Mouse (Mus musculus) E14TG2a.4 (cell line): ENCODE data around the gene Ccdc39.

Experiments used
- H3K27me3 ChIP-seq: 2 replicates; pipeline ENCODE4 v1.6.1; 2014; ENCODE audit warnings: low read length, control low read depth; ENCODE audit not compliant: insufficient read depth
- H3K36me3 ChIP-seq: 2 replicates; pipeline ENCODE4 v1.6.1; 2014; ENCODE audit warnings: low read length, control low read depth; ENCODE audit not compliant: insufficient read depth
- H3K4me1 ChIP-seq: replicated peaks from 2 replicates; pipeline ENCODE4 v1.6.1; 2014; ENCODE audit warnings: low read depth, low read length, control low read depth
- H3K4me3 ChIP-seq: replicated peaks from 2 replicates; pipeline ENCODE4 v1.5.1; 2014; ENCODE audit warnings: mild to moderate bottlenecking, low read length
- H3K9me3 ChIP-seq: 2 replicates; pipeline ENCODE4 v1.6.1; 2014; ENCODE audit warnings: low read length, control low read depth
- CTCF ChIP-seq: conservative IDR thresholded peaks from 2 replicates; pipeline ENCODE4 v1.5.1; 2014; ENCODE audit warnings: low read length
- NANOG ChIP-seq: IDR thresholded peaks from 2 replicates; pipeline ENCODE4 v1.6.1; 2014; ENCODE audit warnings: borderline replicate concordance, low read length, mixed read lengths
- POU5F1 ChIP-seq: IDR thresholded peaks from 2 replicates; pipeline ENCODE4 v1.6.1; 2014; ENCODE audit warnings: low read length, borderline replicate concordance

Gene Ccdc39

DNA sequence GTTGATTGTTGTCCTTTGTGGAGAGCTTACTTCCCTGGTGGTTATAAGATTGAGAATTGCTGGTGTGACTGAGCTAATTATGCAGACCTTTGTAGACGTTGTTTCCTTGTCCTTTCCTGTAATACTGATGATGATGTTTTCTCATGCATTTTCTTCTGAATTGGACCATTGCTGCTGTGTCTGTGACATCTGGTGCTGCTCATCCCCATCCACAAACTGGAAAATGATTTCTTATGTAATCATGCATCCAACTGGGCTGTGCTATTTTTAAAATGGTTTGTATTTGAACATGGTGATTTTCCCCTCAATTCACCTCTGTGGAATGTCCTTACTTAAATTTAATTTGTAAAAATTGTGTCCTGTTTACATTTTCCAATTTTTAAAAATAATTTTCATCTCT is 37.0 kb downstream of the Ccdc39 start:
- H3K4me1 ChIP-seq: no peaks in the 10 kb centered on the region

DNA sequence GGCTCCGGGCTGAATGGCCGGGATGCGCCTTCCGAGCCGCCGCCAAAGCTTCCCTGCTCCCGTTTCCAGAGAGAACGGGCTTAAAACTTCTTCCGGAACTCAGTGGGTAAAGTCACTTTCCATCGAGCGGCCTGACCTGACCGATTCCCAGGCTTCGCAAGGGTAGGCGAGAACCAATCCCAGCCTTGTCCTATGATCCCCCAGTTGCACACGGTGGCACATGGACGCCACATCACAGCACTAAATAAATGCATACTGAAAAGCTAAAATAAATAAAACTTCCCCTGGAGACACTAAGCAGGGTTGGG is 43.6 kb downstream of the Ccdc39 start:
- Histone ChIP-seq H3K27me3 (0 out of 2 replicates have a peak, but pooled peaks cover 3% of the 10 kb centered on the region), H3K9me3 (no peaks in the 10 kb centered on the region)

More for the DNA sequence above, 37.0 kb downstream of the Ccdc39 start:
- TF ChIP-seq NANOG: no peak
- no peak for TF ChIP-seq CTCF
- TF ChIP-seq POU5F1: no peak
- peaks cover 4% of the 10 kb centered on the region for H3K27me3 ChIP-seq
- H3K36me3 ChIP-seq: peaks cover 81% of the 10 kb centered on the region
- no peaks in the 10 kb centered on the region for H3K9me3 ChIP-seq
- no peak overlapping the region for H3K4me3 ChIP-seq

DNA sequence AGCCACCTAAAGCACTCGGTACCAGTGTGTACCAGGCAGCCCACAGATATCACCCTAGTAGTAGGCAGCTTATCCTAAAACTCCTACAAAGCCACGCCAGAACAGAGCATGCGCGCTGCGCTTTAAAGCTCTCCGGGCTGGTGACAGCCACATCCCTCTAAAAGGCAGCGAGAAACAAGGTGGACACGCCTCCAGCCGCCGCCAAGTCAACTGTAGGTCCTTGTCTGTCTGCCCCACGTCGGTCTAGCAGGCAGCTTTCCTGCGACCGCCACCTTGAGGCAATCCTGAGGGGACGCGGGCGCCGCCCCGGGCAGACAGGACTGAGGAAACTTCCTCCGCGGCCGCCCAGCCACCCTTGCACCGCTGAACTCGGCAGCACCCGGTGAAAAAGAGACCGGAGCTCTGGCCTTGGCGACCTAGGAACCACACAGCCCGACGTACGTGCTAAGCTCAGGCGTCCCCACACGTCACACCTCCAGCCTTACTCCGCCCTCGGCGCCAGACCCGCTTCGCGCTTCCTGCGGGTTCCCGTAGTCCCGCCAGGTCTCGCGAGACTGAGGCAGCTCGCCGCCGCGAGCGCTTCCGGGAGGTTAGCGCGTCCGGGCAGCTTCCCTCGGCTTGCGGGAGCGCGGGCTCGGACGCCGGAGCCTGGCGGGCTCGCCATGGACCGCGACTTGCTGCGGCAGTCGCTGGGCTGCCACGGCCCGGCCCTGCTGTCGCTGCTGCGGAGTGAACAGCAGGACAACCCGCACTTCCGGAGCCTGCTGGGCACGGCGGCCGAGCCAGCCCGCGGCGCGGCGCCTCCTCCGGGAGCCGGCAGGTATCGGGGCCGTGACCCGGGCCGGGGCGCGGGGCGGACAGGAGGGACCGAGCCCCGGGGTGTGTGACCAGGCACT is 44.2 kb downstream of the Ccdc39 start, which contains the start of gene Ttc14:
Gene Ttc14 (plus strand): TSS at position 216 of the 896 bp plus-strand sequence.
- peaks cover 18% of the 10 kb centered on the region for H3K4me1 ChIP-seq
- peak within 1 kb of the TSS; percentile 97 for H3K4me3 ChIP-seq
- no peaks in the 10 kb centered on the region for H3K9me3 ChIP-seq
- H3K27me3 ChIP-seq: 0 out of 2 replicates have a peak, but pooled peaks cover 3% of the 10 kb centered on the region
- peaks cover 33% of the 10 kb centered on the region for H3K36me3 ChIP-seq
- TF ChIP-seq NANOG: no peak
- no peak for TF ChIP-seq POU5F1
- TF ChIP-seq CTCF: no peak

More for the DNA sequence above, 43.6 kb downstream of the Ccdc39 start:
- Histone ChIP-seq H3K36me3 (peaks cover 38% of the 10 kb centered on the region), H3K4me1 (peaks cover 18% of the 10 kb centered on the region), H3K4me3 (peak overlapping the region; percentile 97)
- TF ChIP-seq NANOG: no peak
- no peak for TF ChIP-seq POU5F1
- TF ChIP-seq CTCF: no peak

DNA sequence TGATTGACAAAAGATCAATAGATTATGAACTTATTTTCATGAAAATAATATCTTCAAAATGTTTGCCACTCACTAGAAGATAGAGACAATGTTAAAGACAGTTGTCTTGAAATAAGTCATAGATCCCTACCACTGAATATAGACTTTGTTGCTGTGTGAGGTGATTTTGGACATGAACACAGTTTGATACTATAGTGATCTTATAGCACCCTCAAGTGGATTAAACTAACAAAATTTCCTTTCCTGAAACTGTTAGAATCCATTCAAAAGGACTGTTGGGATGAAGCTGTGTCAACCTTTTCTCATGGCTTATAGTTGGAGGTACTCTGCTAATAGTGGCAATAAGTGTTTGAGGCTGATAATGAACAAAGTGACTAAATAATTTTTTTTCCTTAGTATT is 53.1 kb downstream of the Ccdc39 start:
- no peaks in the 10 kb centered on the region for H3K4me1 ChIP-seq
- no peak for TF ChIP-seq NANOG
- TF ChIP-seq POU5F1: no peak
- no peak; the same call in 1 of the 2 replicates for TF ChIP-seq CTCF

More for the DNA sequence above, 53.1 kb downstream of the Ccdc39 start:
- H3K27me3 ChIP-seq: no peaks in the 10 kb centered on the region
- H3K4me3 ChIP-seq: no peak overlapping the region
- no peaks in the 10 kb centered on the region for H3K36me3 ChIP-seq
- H3K9me3 ChIP-seq: no peaks in the 10 kb centered on the region
